Mouse (Mus musculus) C2C12 (cell line): Measurements from ENCODE around the gene Gpr108. TPM values are rescaled to one million over a fixed set of nuclear protein-coding genes. Genes with fewer than 3 reads are reported as not detected.

Experiments used
- H3K27me3 ChIP-seq: one replicate; pipeline ENCODE4 v1.6.1; 2011; ENCODE audit not compliant: control insufficient read depth, insufficient read depth, insufficient read length
- H3K36me3 ChIP-seq: one replicate; pipeline ENCODE4 v1.6.1; 2011; ENCODE audit not compliant: control insufficient read depth, insufficient read depth
- H3K4me3 ChIP-seq: one replicate; pipeline ENCODE4 v1.5.1; 2011; ENCODE audit warnings: mild to moderate bottlenecking, control low read depth; ENCODE audit not compliant: poor library complexity, insufficient read depth, severe bottlenecking
- H3K79me2 ChIP-seq: one replicate; pipeline ENCODE4 v1.6.1; 2011; ENCODE audit not compliant: control insufficient read depth, insufficient read depth
- H3K79me3 ChIP-seq: one replicate; pipeline ENCODE4 v1.6.1; 2011; ENCODE audit warnings: low read depth, control low read depth
- H3ac ChIP-seq: one replicate; pipeline ENCODE3; 2011; ENCODE audit warnings: low read depth; ENCODE audit not compliant: control insufficient read depth, insufficient read length
- CEBPB ChIP-seq: IDR thresholded peaks from one replicate; pipeline ENCODE4 v1.6.1; 2011; ENCODE audit warnings: low read depth, mild to moderate bottlenecking, control low read depth, moderate library complexity
- CTCF ChIP-seq: IDR thresholded peaks from one replicate; pipeline ENCODE4 v1.5.1; 2011; ENCODE audit not compliant: control insufficient read depth, insufficient read depth, insufficient read length
- FOSL1 ChIP-seq: IDR thresholded peaks from one replicate; pipeline ENCODE4 v1.8.0; 2011; ENCODE audit warnings: mild to moderate bottlenecking, low read length; ENCODE audit not compliant: poor library complexity, insufficient read depth, severe bottlenecking
- MAX ChIP-seq: IDR thresholded peaks from one replicate; pipeline ENCODE4 v1.6.1; 2011; ENCODE audit warnings: mild to moderate bottlenecking, control low read depth
- MYOD1 ChIP-seq: IDR thresholded peaks from one replicate; pipeline ENCODE4 v1.6.1; 2011; ENCODE audit warnings: low read depth; ENCODE audit not compliant: control insufficient read depth, insufficient read length
- MYOG ChIP-seq: IDR thresholded peaks from one replicate; pipeline ENCODE4 v1.6.1; 2011; ENCODE audit not compliant: control insufficient read depth, insufficient read length; ENCODE audit errors: extremely low read depth
- USF1 ChIP-seq: IDR thresholded peaks from one replicate; pipeline ENCODE4 v1.6.1; 2011; ENCODE audit warnings: low read depth, mild to moderate bottlenecking, control low read depth, moderate library complexity
- polyA plus RNA-seq: library from polyadenylated mRNA; unstranded; fragments of >200 nt; fragmentation: generic; extraction: Trizol; gene quantifications from one replicate; pipeline ENCODE4 v1.2.1, GENCODE M21; 2012; ENCODE audit warnings: missing spikeins

Gene Gpr108
- polyA plus RNA-seq, 1 experiment, result 24.7 TPM

DNA sequence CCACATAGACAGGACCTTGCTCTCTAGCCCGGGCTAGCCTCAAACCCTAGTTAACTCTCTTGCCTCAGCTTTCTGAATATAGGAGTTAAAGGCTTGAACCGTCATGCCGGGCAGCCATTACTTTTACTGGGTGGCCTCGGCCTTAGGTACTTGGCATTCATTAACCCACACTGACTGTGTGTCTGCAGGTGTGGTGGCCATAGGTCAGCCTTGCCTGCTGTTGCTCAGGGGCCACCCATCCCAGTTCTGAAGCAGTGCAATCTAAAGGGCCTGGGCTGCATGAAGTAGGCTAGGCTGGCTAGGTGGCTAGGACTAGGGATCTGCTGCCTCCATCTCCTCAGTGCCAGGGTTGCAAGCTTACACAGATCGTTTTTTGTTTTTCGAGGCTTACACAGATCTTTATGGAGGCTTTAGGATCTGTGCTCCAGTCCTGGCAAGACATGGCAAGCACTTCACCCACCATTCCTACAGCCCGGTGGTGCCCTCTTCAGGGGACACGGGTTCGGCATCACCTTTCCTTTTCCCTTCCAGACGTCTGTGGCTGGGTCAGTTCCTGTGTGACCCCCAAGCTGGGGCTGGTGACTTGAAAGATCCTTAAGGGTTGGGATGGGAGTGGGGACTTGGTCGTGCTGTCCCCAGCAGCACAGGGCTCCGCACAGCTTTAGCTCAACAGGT, 13.9 kb downstream of the Gpr108 start:
- peaks cover 3% of the 10 kb centered on the region for H3K27me3 ChIP-seq
- H3K79me3 ChIP-seq, result no peaks in the 10 kb centered on the region
- no peaks in the 10 kb centered on the region for H3K79me2 ChIP-seq
- no peak overlapping the region for H3K4me3 ChIP-seq
- TF ChIP-seq USF1 (no peak), CEBPB (no peak), FOSL1 (no peak), MYOG (no peak), MYOD1 (no peak), CTCF (no peak), MAX (no peak)
- no peak overlapping the region for H3ac ChIP-seq
- H3K36me3 ChIP-seq, result no peaks in the 10 kb centered on the region

DNA sequence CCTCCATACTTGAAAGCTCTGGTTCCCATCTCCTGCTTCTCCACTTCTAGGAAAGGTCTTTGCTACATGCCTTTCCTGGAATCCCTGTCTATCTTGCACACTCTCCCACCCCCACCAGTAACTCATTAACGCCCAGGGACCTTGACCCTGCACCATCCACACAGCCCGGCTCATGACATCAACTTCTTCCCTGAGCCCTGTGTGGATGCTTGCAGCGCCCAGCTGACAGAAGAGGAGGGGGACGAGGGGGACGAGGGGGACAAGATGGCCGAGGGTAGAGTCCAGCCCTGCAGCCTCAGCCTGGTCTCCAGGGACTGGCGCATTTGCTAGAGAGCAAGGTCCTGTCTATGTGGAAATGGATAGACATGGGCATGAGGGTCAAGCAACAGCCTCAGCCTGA, 15.2 kb downstream of the Gpr108 start:
- no peaks in the 10 kb centered on the region for H3K79me3 ChIP-seq
- no peak overlapping the region for H3ac ChIP-seq
- no peak overlapping the region for H3K4me3 ChIP-seq
- H3K79me2 ChIP-seq, result no peaks in the 10 kb centered on the region
- no peak for TF ChIP-seq MYOD1
- TF ChIP-seq MYOG, result no peak
- no peak for TF ChIP-seq FOSL1
- no peak for TF ChIP-seq CEBPB
- TF ChIP-seq MAX, result no peak
- no peak for TF ChIP-seq USF1
- TF ChIP-seq CTCF, result no peak
- H3K36me3 ChIP-seq, result no peaks in the 10 kb centered on the region
- H3K27me3 ChIP-seq, result peaks cover 3% of the 10 kb centered on the region

DNA sequence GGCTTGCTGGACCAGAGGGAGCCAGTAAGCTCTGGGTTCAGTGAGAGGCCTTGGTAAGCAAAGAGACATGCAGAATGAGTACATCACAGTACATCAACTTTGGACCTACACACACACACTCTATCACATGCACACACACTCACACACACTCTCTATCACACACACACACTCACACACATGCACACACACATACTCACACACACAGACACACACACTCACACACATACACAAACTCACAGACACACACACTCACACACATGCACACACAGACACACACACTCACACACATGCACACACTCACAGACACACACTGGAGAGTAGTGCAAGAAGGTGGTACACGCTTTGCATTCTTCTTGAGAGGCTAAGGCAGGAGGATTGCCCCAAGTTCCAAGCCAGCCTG, 16.0 kb downstream of the Gpr108 start:
- Histone ChIP-seq H3K79me2 (no peaks in the 10 kb centered on the region), H3ac (no peak overlapping the region), H3K79me3 (no peaks in the 10 kb centered on the region), H3K27me3 (peaks cover 3% of the 10 kb centered on the region), H3K36me3 (no peaks in the 10 kb centered on the region), H3K4me3 (no peak overlapping the region)
- no peak for TF ChIP-seq CTCF

DNA sequence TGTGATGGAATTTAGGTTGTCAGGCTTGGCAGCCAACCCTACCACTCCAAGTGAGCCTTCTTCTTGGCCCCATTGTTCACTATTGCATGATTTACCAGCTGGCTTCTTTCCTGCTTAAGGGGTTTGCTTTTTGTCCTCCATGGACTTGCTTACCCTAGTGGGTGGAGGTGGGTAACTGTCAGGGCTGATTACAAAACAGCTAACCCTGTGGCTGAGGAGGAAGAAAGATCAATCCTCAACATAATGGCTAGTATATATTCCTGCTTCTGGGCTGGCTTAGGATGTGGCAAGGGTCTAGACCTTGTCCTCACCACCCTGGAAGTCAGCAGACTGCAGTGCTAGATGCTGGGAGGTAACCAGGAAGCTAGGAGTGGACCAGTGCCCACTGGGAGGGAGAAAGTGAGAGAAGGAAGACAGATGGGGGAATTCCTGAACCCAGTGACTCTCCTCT, 16.9 kb downstream of the Gpr108 start:
- no peak overlapping the region for H3ac ChIP-seq
- no peak overlapping the region for H3K4me3 ChIP-seq
- no peaks in the 10 kb centered on the region for H3K79me2 ChIP-seq
- H3K27me3 ChIP-seq, result peaks cover 10% of the 10 kb centered on the region
- no peaks in the 10 kb centered on the region for H3K79me3 ChIP-seq
- TF ChIP-seq CEBPB (no peak), MAX (no peak), MYOD1 (no peak), USF1 (no peak), MYOG (no peak), FOSL1 (no peak), CTCF (no peak)
- H3K36me3 ChIP-seq, result no peaks in the 10 kb centered on the region

DNA sequence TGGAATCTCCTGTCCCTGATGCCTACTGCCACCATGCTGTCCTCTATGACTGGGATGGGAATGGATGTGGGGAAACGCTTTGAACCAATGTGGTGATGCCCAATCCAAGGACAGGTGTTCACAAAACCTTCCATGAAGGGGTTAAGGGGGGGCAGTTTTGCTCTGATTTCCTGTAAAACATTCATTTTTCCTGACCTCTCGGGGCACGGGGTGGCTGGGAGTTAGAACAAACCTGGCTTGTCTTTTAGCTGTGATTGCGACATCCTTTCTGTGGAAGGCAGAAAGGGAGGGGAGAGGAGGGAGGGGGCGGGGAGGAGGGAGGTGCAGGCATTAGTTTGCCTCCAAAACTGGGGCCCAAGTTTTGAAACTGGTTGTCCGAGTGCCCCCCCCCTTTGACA, 17.5 kb downstream of the Gpr108 start:
- Histone ChIP-seq H3K27me3 (peaks cover 16% of the 10 kb centered on the region), H3K4me3 (no peak overlapping the region), H3K79me3 (no peaks in the 10 kb centered on the region), H3ac (no peak overlapping the region), H3K36me3 (no peaks in the 10 kb centered on the region), H3K79me2 (no peaks in the 10 kb centered on the region)
- no peak for TF ChIP-seq MYOD1
- peak; percentile 71 for TF ChIP-seq CEBPB
- TF ChIP-seq MYOG, result no peak
- no peak for TF ChIP-seq FOSL1
- no peak for TF ChIP-seq CTCF
- TF ChIP-seq USF1, result no peak
- no peak for TF ChIP-seq MAX
